Mouse (Mus musculus) megakaryocyte, embryonic 14.5 days (primary cell): ENCODE measurements around the gene S100a9. TPM values are rescaled to one million over a fixed set of nuclear protein-coding genes. Genes with fewer than 3 reads are reported as not detected.

Experiments used
- H3K27me3 ChIP-seq: replicated peaks from 2 replicates; pipeline ENCODE3; 2012; ENCODE audit warnings: inconsistent platforms
- H3K36me3 ChIP-seq: replicated peaks from 2 replicates; pipeline ENCODE3; 2012; ENCODE audit warnings: low read length, inconsistent platforms, mixed read lengths
- H3K4me1 ChIP-seq: 2 replicates; pipeline ENCODE4 v1.6.1; 2012; ENCODE audit warnings: inconsistent platforms
- H3K4me3 ChIP-seq: replicated peaks from 2 replicates; pipeline ENCODE3; 2012; ENCODE audit warnings: moderate library complexity, mild to moderate bottlenecking, inconsistent platforms
- H3K9me3 ChIP-seq: 2 replicates; pipeline ENCODE4 v1.6.1; 2012; ENCODE audit warnings: inconsistent platforms
- FLI1 ChIP-seq: IDR thresholded peaks from 2 replicates; pipeline ENCODE4 v1.6.1; 2012; ENCODE audit warnings: low read length, inconsistent platforms, mixed read lengths
- GATA1 ChIP-seq: IDR thresholded peaks from 3 replicates; pipeline ENCODE4 v1.6.1; 2012; ENCODE audit warnings: mixed read lengths, low read length, inconsistent platforms, borderline replicate concordance
- polyA plus RNA-seq: library from polyadenylated mRNA; stranded (reverse); fragments of >175 nt; gene quantifications from 2 replicates; pipeline ENCODE4 v1.2.3, GENCODE M21; 2012; ENCODE audit warnings: low replicate concordance; ENCODE audit not compliant: insufficient read depth

S100a9 gene
- polyA plus RNA-seq, 1 experiment = 33.8 TPM

DNA sequence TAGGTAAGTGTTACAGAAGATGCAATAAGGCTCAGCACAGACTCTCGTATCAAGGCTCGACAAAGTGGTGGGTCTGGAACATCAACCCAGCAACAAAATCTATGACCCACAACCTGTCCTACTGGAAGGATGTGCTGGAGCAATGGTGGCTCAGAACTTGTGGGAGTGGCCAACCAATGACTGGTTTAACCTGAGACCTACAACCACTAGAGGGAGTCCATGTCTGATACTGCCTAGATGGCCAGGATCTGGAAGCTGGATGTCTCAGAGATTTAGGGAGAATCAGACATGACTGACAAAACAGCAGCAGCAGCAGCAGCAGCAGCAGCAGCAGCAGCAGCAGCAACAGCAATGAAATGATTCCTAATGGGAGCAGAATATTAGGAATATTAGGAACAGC is 31.3 kb downstream of the S100a9 start:
- TF ChIP-seq FLI1 (no peak), GATA1 (no peak)
- no peak overlapping the region for H3K4me3 ChIP-seq

DNA sequence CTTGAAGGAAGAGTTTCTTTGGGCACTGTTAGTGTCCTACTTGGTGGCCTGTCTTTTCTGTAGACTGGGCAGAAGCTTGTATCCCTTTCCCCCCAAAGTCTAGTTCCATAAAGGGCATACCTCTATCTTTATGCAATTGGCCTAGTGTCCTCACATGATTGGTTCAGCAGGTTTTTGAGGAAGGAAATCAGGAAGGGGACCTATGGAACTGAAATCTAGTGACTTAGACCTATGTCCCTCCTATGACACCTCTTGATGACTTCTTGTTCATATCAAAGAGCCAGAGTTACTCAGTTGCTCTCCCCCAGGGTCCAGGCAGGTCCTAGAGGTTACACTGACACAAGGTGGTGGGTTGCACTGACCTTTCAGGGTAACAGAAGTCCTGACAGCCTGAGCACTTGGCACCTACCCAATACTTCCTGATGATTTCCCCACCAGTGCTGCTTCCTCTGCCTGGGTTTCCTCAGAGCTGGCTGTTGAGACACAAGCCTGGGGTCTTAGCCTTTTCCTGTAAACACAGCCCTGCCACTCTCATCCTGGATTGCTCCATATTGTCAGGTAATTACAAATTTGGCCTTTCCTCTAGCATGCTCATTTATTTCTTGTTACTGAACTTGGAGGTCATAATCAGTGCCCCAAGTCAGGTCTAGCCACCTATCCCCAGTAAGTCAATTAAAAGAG is 36.0 kb downstream of the S100a9 start:
- H3K4me1 ChIP-seq = no peaks in the 10 kb centered on the region
- H3K9me3 ChIP-seq = no peaks in the 10 kb centered on the region
- no peaks in the 10 kb centered on the region for H3K36me3 ChIP-seq
- peaks cover 18% of the 10 kb centered on the region for H3K27me3 ChIP-seq
- H3K4me3 ChIP-seq = peak overlapping the region; percentile 6
- TF ChIP-seq GATA1 = no peak

More for the DNA sequence above, 31.3 kb downstream of the S100a9 start:
- no peaks in the 10 kb centered on the region for H3K9me3 ChIP-seq
- H3K27me3 ChIP-seq = peaks cover 7% of the 10 kb centered on the region
- no peaks in the 10 kb centered on the region for H3K36me3 ChIP-seq
- H3K4me1 ChIP-seq = no peaks in the 10 kb centered on the region

DNA sequence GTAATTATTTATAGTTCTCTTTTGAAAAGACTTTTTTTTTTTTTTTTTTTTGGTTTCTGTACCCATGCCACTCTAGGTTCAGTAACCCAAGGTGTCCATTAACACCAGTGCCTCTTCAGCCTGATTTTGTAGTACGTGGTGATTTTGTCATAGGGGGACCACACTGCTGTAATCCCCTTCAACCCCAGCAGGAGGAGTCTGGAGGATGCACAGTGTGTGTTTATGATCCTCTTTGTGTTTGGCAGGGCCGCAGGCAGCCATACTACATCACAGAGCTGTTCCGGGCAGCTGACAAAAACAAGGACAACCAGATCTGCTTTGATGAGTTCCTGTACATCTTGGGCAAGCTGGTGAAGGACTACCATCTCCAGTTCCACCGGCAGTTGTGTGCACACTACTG is 38.1 kb downstream of the S100a9 start:
- H3K4me3 ChIP-seq = peak overlapping the region; percentile 3
- no peaks in the 10 kb centered on the region for H3K36me3 ChIP-seq
- peaks cover 30% of the 10 kb centered on the region for H3K27me3 ChIP-seq
- no peaks in the 10 kb centered on the region for H3K9me3 ChIP-seq
- H3K4me1 ChIP-seq = no peaks in the 10 kb centered on the region
- no peak for TF ChIP-seq GATA1
- TF ChIP-seq FLI1 = no peak

DNA sequence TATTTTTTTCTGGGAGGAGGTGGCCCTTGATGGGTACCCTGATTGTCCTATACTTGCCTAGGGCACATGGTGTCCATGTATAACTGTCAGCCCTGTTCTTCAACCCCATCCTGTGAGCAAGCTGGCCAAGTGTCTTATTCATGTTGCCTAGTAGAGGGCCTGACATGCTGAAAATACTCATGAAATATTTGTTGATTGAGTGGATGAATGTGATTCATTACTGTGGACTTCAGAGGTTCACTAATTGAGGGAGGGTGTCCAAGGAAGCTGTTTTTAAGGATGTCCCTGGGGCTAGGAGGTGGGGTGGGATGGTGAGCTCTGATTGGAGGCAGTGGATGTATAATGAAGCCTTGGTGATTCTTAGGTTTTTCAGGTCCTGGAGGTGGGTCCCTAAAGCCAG is 41.8 kb downstream of the S100a9 start, which contains the start of gene S100a7a:
TSS of gene S100a7a (plus strand) at position 301 of the 400 bp plus-strand sequence.
- peaks cover 32% of the 10 kb centered on the region for H3K27me3 ChIP-seq
- H3K4me1 ChIP-seq = no peaks in the 10 kb centered on the region
- H3K9me3 ChIP-seq = no peaks in the 10 kb centered on the region
- H3K4me3 ChIP-seq = no peak within 1 kb of the TSS
- no peaks in the 10 kb centered on the region for H3K36me3 ChIP-seq
- TF ChIP-seq FLI1 = no peak
- no peak for TF ChIP-seq GATA1

DNA sequence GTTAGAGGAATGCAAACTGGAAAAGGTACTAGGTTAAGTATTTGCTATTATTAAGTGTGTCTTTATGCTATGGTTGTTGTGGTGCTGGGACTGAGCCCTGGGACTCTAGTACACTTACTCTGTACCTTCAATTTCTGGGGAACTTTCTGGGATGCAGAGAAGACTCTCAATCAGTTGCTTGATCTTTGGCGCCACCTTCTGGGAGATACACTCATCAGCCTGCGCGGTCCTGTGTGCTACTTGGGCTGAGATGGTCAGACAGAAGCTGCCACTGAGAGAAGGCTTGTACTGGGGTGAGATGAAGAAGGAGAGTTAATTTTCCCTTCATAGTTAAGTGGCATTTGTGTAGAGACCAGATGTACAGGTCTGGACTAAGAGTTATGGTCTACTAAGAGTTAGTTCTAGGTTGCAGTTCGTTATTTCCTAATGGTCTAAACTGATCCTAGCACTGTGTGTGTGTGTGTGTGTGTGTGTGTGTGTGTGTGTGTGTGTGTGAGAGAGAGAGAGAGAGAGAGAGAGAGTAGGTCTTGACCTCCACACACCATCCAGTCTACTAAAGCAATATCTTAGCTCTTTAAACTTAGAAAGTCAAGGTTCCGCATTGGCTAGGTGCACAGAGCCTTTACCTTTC is 42.5 kb downstream of the S100a9 start:
- Histone ChIP-seq H3K9me3 (no peaks in the 10 kb centered on the region), H3K27me3 (peaks cover 32% of the 10 kb centered on the region), H3K36me3 (no peaks in the 10 kb centered on the region), H3K4me3 (no peak overlapping the region), H3K4me1 (no peaks in the 10 kb centered on the region)
- TF ChIP-seq GATA1 = no peak
- no peak for TF ChIP-seq FLI1

DNA sequence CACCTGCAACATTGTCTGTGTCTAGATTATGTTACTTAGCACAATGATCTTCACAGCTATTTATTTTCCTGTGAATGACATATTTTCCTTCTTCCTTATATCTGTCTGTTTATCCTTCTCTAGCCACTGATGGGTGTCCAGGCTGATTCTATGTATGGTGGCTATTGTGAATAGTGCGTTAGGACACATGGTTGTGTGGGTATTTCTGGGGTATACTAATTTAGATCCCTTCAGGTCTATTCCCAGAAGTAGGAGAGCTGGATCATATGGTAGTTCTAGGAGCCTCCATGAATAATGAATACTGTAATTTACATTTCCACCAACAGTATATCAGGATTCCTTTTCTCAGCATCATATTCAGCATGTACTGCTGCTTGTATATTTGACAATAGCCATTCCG is 45.7 kb downstream of the S100a9 start:
- Histone ChIP-seq H3K36me3 (no peaks in the 10 kb centered on the region), H3K27me3 (peaks cover 19% of the 10 kb centered on the region), H3K9me3 (no peaks in the 10 kb centered on the region), H3K4me3 (no peak overlapping the region), H3K4me1 (no peaks in the 10 kb centered on the region)
- TF ChIP-seq FLI1 (no peak), GATA1 (no peak)

DNA sequence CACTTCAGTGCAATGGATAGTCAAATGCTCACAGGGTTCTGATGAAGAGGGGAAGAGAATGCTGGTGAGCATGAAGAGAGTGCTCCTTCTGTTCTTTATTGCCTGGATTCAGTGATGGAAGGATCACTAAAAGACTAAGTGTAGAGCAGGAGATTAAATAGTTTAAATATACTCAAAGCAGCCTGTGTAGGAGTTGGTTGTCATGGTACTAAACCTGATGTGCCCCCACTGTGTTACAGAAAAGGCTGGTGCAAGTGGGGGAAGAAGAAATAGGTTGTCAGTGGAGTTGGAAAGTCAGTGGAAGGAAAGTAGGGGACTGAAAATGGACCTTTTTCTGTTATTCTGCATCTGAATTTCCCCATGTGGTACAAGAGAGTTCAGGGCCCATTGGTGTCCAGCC is 46.5 kb downstream of the S100a9 start:
- H3K4me1 ChIP-seq = no peaks in the 10 kb centered on the region

DNA sequence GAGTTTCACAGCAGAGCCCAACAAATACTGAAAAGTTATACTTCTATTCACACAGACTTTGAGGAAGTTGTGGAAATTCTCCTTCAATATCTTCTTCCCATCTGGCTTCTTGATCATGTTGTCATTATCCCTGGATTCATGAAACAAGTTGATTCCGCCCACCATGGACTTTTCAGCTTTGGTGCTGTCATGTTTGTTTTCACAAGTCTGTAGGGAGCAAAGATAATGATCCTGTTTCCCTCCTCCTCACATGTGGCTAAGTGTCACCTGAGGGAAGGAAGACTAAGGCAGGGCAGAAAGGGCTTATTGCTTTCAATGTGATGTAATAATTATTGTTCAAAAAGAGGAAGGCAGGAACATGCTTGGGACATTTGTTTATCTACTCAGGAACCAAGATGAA is 48.2 kb downstream of the S100a9 start:
- no peaks in the 10 kb centered on the region for H3K36me3 ChIP-seq
- H3K27me3 ChIP-seq = peaks cover 4% of the 10 kb centered on the region
- no peaks in the 10 kb centered on the region for H3K9me3 ChIP-seq
- H3K4me3 ChIP-seq = no peak overlapping the region
- TF ChIP-seq GATA1 (no peak), FLI1 (no peak)
- H3K4me1 ChIP-seq = peaks cover 4% of the 10 kb centered on the region; the same call in 1 of the 2 replicates

More for the DNA sequence above, 46.5 kb downstream of the S100a9 start:
- no peaks in the 10 kb centered on the region for H3K9me3 ChIP-seq
- TF ChIP-seq GATA1 = no peak
- TF ChIP-seq FLI1 = no peak
- H3K36me3 ChIP-seq = no peaks in the 10 kb centered on the region
- no peak overlapping the region for H3K4me3 ChIP-seq
- peaks cover 12% of the 10 kb centered on the region for H3K27me3 ChIP-seq

DNA sequence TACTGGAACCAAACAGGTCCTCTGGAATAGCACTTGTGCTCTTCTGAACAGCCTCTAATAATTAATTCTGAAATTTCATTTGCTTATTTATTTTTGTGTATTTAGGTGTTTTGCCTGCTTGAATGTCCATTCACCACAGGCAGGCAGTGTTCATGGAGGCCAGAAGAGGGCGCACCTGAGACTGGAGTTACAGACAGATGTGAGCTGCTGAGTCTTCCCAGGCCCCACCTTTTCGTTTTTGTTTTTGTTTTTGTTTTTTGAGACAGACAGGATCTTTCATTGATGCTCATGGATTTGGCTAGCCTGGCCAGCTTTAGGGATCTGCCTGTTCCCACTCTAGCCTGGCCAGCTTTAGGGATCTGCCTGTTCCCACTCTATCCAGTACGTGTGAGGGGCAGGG is 51.3 kb downstream of the S100a9 start:
- H3K4me1 ChIP-seq = peaks cover 4% of the 10 kb centered on the region; the same call in 1 of the 2 replicates
- no peaks in the 10 kb centered on the region for H3K9me3 ChIP-seq
- H3K4me3 ChIP-seq = no peak overlapping the region
- H3K36me3 ChIP-seq = no peaks in the 10 kb centered on the region
- TF ChIP-seq FLI1 = no peak
- no peak for TF ChIP-seq GATA1
- H3K27me3 ChIP-seq = peaks cover 2% of the 10 kb centered on the region

Other genes with a start within 250 kb of the S100a9 start
- gene Npr1, start 229.9 kb downstream of the S100a9 start, polyA plus RNA-seq = 2.6 TPM in 1 of 2 replicates, not detected in the other
- gene Ilf2, start 219.6 kb downstream of the S100a9 start, polyA plus RNA-seq = 10.5 TPM in 1 of 2 replicates, not detected in the other
- gene Snapin, start 204.7 kb downstream of the S100a9 start, polyA plus RNA-seq = 3.0 and 5.3 TPM in 2 replicates
- gene Chtop, start 186.2 kb downstream of the S100a9 start, polyA plus RNA-seq = 33.3 and 68.8 TPM in 2 replicates
- 9.9 and 105 TPM in 2 replicates for gene S100a1, start 181.3 kb downstream of the S100a9 start, polyA plus RNA-seq
- 3.7 and 30.3 TPM in 2 replicates for gene S100a13, start 181.3 kb downstream of the S100a9 start, polyA plus RNA-seq
- gene S100a14, start 168.9 kb downstream of the S100a9 start, polyA plus RNA-seq = 0.10 TPM in 1 of 2 replicates, not detected in the other
- not detected in 2 replicates for gene S100a16, start 158.5 kb downstream of the S100a9 start, polyA plus RNA-seq
- gene S100a3, start 135.1 kb downstream of the S100a9 start, polyA plus RNA-seq = not detected in 2 replicates
- not detected in 2 replicates for gene S100a2, start 105.5 kb downstream of the S100a9 start, polyA plus RNA-seq
- not detected in 2 replicates for gene Gm42674, start 93.8 kb downstream of the S100a9 start, polyA plus RNA-seq
- not detected in 2 replicates for gene S100a4, start 92.0 kb downstream of the S100a9 start, polyA plus RNA-seq
- not detected in 2 replicates for gene S100a5, start 87.2 kb downstream of the S100a9 start, polyA plus RNA-seq
- gene S100a6, start 82.8 kb downstream of the S100a9 start, polyA plus RNA-seq = 1.3 TPM in 1 of 2 replicates, not detected in the other
- not detected in 2 replicates for gene S100a7a, start 41.7 kb downstream of the S100a9 start, polyA plus RNA-seq
- gene S100a8, start 26.7 kb downstream of the S100a9 start, polyA plus RNA-seq = 2.9 TPM in 1 of 2 replicates, not detected in the other
- gene Pglyrp4, start 31.2 kb upstream of the S100a9 start, polyA plus RNA-seq = not detected in 2 replicates
- not detected in 2 replicates for gene Gm5849, start 82.2 kb upstream of the S100a9 start, polyA plus RNA-seq